Mouse (Mus musculus) hindbrain, embryonic 14.5 days (tissue): Measurements from ENCODE around the gene Timd4. TPM values are rescaled to one million over a fixed set of nuclear protein-coding genes. Genes with fewer than 3 reads are reported as not detected.

Experiments
- ATAC-seq: fragments of 200-750 bp; cut with Nextera tagmentation; 2 replicates; pipeline ENCODE4 v1.8.0; 2017; ENCODE audit warnings: moderate number of reproducible peaks, mild to moderate bottlenecking, moderate TSS enrichment, moderate library complexity; ENCODE audit not compliant: low FRiP score
- DNase-seq: peaks from one replicate; pipeline ENCODE4 v3.0.0-alpha.2; 2015; ENCODE audit warnings: low spot score
- H3K27ac ChIP-seq: fragments of 300-500 bp; sonication (generic); 2 replicates; pipeline ENCODE4 v1.5.1; 2014; ENCODE audit warnings: mild to moderate bottlenecking, moderate library complexity
- H3K27me3 ChIP-seq: fragments of 300-500 bp; sonication (generic); 2 replicates; pipeline ENCODE4 v1.6.1; 2014; ENCODE audit warnings: mild to moderate bottlenecking, low read length, mixed read lengths; ENCODE audit not compliant: control insufficient read depth, insufficient read depth
- H3K36me3 ChIP-seq: fragments of 300-500 bp; sonication (generic); replicated peaks from 2 replicates; pipeline ENCODE4 v1.6.1; 2014; ENCODE audit not compliant: control insufficient read depth, insufficient read depth
- H3K4me1 ChIP-seq: fragments of 300-500 bp; sonication (generic); replicated peaks from 2 replicates; pipeline ENCODE4 v1.6.1; 2014; ENCODE audit warnings: antibody characterized with exemption, low read length, mixed read lengths; ENCODE audit not compliant: control insufficient read depth, insufficient read depth
- H3K4me2 ChIP-seq: fragments of 300-500 bp; sonication (generic); replicated peaks from 2 replicates; pipeline ENCODE4 v1.6.1; 2014; ENCODE audit warnings: mild to moderate bottlenecking, moderate library complexity
- H3K4me3 ChIP-seq: fragments of 300-500 bp; sonication (generic); replicated peaks from 2 replicates; pipeline ENCODE4 v1.5.1; 2014; ENCODE audit warnings: mild to moderate bottlenecking, low read length
- H3K9ac ChIP-seq: fragments of 300-500 bp; sonication (generic); 2 replicates; pipeline ENCODE4 v1.6.1; 2014
- H3K9me3 ChIP-seq: fragments of 300-500 bp; sonication (generic); 2 replicates; pipeline ENCODE4 v1.6.1; 2016; ENCODE audit warnings: low read length; ENCODE audit not compliant: control insufficient read depth
- WGBS: fragments of 180-500 bp; shearing (Covaris S2); extraction: QIAGEN DNeasy Blood & Tissue Kit; methylation state at CpG from one replicate; pipeline ENCODE4 v1.1.7; 2014; 5-methylcytosine and 5-hydroxymethylcytosine counted together
- polyA plus RNA-seq: library from polyadenylated mRNA; unstranded; fragments of >200 nt; fragmentation: Nextera tagmentation; extraction: Ambion mirVana; gene quantifications from 2 replicates; pipeline ENCODE4 v1.2.1, GENCODE M21; 2014

Timd4 gene
- 0.28 TPM in 1 of 2 replicates, not detected in the other for polyA plus RNA-seq

GRCm38 (mm10) chr11:46810511-46810910, at the start of gene Timd4:
TSS of gene Timd4 (plus strand) at chr11:46810800.
- no peaks in the 10 kb centered on the region for H3K4me1 ChIP-seq
- 90% methylated on average over 5 of the region's 5 CpGs for WGBS
- no peak for ATAC-seq

GRCm38 (mm10) chr11:46776879-46777278, 33.7 kb upstream of the Timd4 start:
- Histone ChIP-seq H3K9me3 (no peaks in the 10 kb centered on the region), H3K4me3 (no peak overlapping the region), H3K27ac (no peak overlapping the region), H3K27me3 (no peaks in the 10 kb centered on the region), H3K4me2 (no peak overlapping the region), H3K36me3 (no peaks in the 10 kb centered on the region), H3K4me1 (no peaks in the 10 kb centered on the region), H3K9ac (no peak overlapping the region)
- ATAC-seq (no peak), DNase-seq (no peak)
- WGBS = 70% methylated on average over 3 of the region's 3 CpGs

More at GRCm38 (mm10) chr11:46810511-46810910, at the start of gene Timd4:
- H3K36me3 ChIP-seq = no peaks in the 10 kb centered on the region
- no peak within 1 kb of the TSS for H3K4me3 ChIP-seq
- no peak within 1 kb of the TSS for H3K4me2 ChIP-seq
- H3K9ac ChIP-seq = no peak within 1 kb of the TSS
- H3K27ac ChIP-seq = no peak within 1 kb of the TSS
- no peaks in the 10 kb centered on the region for H3K27me3 ChIP-seq
- H3K9me3 ChIP-seq = no peaks in the 10 kb centered on the region
- DNase-seq = no peak

GRCm38 (mm10) chr11:46779811-46780210, 30.8 kb upstream of the Timd4 start:
- H3K27ac ChIP-seq = no peak overlapping the region
- DNase-seq (no peak), ATAC-seq (no peak)
- H3K36me3 ChIP-seq = no peaks in the 10 kb centered on the region
- no peaks in the 10 kb centered on the region for H3K27me3 ChIP-seq
- H3K4me2 ChIP-seq = no peak overlapping the region
- WGBS = 87% methylated on average over 2 of the region's 2 CpGs
- no peak overlapping the region for H3K4me3 ChIP-seq
- no peaks in the 10 kb centered on the region for H3K4me1 ChIP-seq
- H3K9me3 ChIP-seq = no peaks in the 10 kb centered on the region
- no peak overlapping the region for H3K9ac ChIP-seq

GRCm38 (mm10) chr11:46804440-46804839, 6.2 kb upstream of the Timd4 start:
- Histone ChIP-seq H3K4me1 (no peaks in the 10 kb centered on the region), H3K9me3 (peaks cover 4% of the 10 kb centered on the region; the same call in 1 of the 2 replicates), H3K27me3 (no peaks in the 10 kb centered on the region), H3K9ac (no peak overlapping the region), H3K36me3 (no peaks in the 10 kb centered on the region), H3K27ac (no peak overlapping the region), H3K4me2 (no peak overlapping the region), H3K4me3 (no peak overlapping the region)
- WGBS = 94% methylated on average over 2 of the region's 2 CpGs
- no peak for DNase-seq
- ATAC-seq = no peak

- no peaks in the 10 kb centered on the region for H3K4me1 ChIP-seq
- H3K9ac ChIP-seq = no peak overlapping the region
- H3K36me3 ChIP-seq = no peaks in the 10 kb centered on the region
- H3K4me2 ChIP-seq = no peak overlapping the region
- ATAC-seq = no peak
- H3K9me3 ChIP-seq = no peaks in the 10 kb centered on the region
- WGBS = 91% methylated on average over 5 of the region's 5 CpGs
- no peak overlapping the region for H3K4me3 ChIP-seq
- H3K27me3 ChIP-seq = no peaks in the 10 kb centered on the region
- H3K27ac ChIP-seq = no peak overlapping the region
- no peak for DNase-seq
These were observed 7.1 kb downstream of the Timd4 start for GRCm38 (mm10) chr11:46817692-46818091.

GRCm38 (mm10) chr11:46819930-46820329, 9.3 kb downstream of the Timd4 start:
- Histone ChIP-seq H3K4me1 (no peaks in the 10 kb centered on the region), H3K4me3 (no peak overlapping the region), H3K36me3 (no peaks in the 10 kb centered on the region), H3K9me3 (no peaks in the 10 kb centered on the region), H3K27me3 (no peaks in the 10 kb centered on the region), H3K4me2 (no peak overlapping the region), H3K27ac (no peak overlapping the region), H3K9ac (no peak overlapping the region)
- WGBS = 70% methylated on average over 4 of the region's 4 CpGs
- no peak for ATAC-seq
- DNase-seq = no peak

- Histone ChIP-seq H3K9me3 (no peaks in the 10 kb centered on the region), H3K4me1 (no peaks in the 10 kb centered on the region), H3K9ac (no peak overlapping the region), H3K36me3 (no peaks in the 10 kb centered on the region), H3K27me3 (no peaks in the 10 kb centered on the region), H3K4me2 (no peak overlapping the region), H3K27ac (no peak overlapping the region), H3K4me3 (no peak overlapping the region)
- ATAC-seq (no peak), DNase-seq (no peak)
- WGBS = 83% methylated on average over 2 of the region's 2 CpGs
These were observed 19.7 kb downstream of the Timd4 start for GRCm38 (mm10) chr11:46830348-46830747.

GRCm38 (mm10) chr11:46835080-46835479, 24.5 kb downstream of the Timd4 start:
- ATAC-seq (no peak), DNase-seq (no peak)
- Histone ChIP-seq H3K9me3 (no peaks in the 10 kb centered on the region), H3K4me2 (no peak overlapping the region), H3K27ac (no peak overlapping the region), H3K36me3 (no peaks in the 10 kb centered on the region), H3K4me3 (no peak overlapping the region), H3K4me1 (no peaks in the 10 kb centered on the region), H3K9ac (no peak overlapping the region), H3K27me3 (no peaks in the 10 kb centered on the region)
- WGBS = 69% methylated on average over 1 of the region's 1 CpGs

GRCm38 (mm10) chr11:46842015-46842726, 31.6 kb downstream of the Timd4 start:
- DNase-seq = no peak
- WGBS = 57% methylated on average over 2 of the region's 2 CpGs
- no peak for ATAC-seq
- no peaks in the 10 kb centered on the region for H3K9me3 ChIP-seq
- H3K27ac ChIP-seq = no peak overlapping the region
- no peaks in the 10 kb centered on the region for H3K36me3 ChIP-seq
- H3K27me3 ChIP-seq = no peaks in the 10 kb centered on the region
- no peaks in the 10 kb centered on the region for H3K4me1 ChIP-seq
- H3K4me2 ChIP-seq = no peak overlapping the region
- H3K9ac ChIP-seq = no peak overlapping the region
- no peak overlapping the region for H3K4me3 ChIP-seq

GRCm38 (mm10) chr11:46846661-46847060, 36.1 kb downstream of the Timd4 start:
- H3K9ac ChIP-seq = no peak overlapping the region
- H3K9me3 ChIP-seq = no peaks in the 10 kb centered on the region
- WGBS = 54% methylated on average over 1 of the region's 1 CpGs
- H3K27ac ChIP-seq = no peak overlapping the region
- ATAC-seq (no peak), DNase-seq (no peak)
- H3K4me3 ChIP-seq = no peak overlapping the region
- H3K27me3 ChIP-seq = no peaks in the 10 kb centered on the region
- no peaks in the 10 kb centered on the region for H3K36me3 ChIP-seq
- H3K4me2 ChIP-seq = no peak overlapping the region
- H3K4me1 ChIP-seq = no peaks in the 10 kb centered on the region
